Mouse (Mus musculus): ENCODE measurements at regions not wholly inside any gene's neighbourhood (a gene's known extent, or its start where the extent isn't known, plus 50 kb on each side); places are given as distances from the start of the nearest gene placed in this dataset.

GRCm38 (mm10) chr2:79172967-79173919 is 82.0 kb upstream of the Itga4 start:
- TF ChIP-seq CTCF (IDR thresholded peaks at IDR 0.05; ENCODE audit: low read depth) (no peak), EP300 (IDR thresholded peaks at IDR 0.05; ENCODE audit: low read depth) (peak; percentile 56)

Measured in liver, embryonic 14.5 days (tissue).